ENCODE assay signal across 27 mouse cellular contexts in genomic region chr5:139801880-139802279, GRCm38 (mm10). TPM values are rescaled to one million over a fixed set of nuclear protein-coding genes. Genes with fewer than 3 reads are reported as not detected.
DNase-seq lines count a peak whose midpoint lies in the region; ATAC-seq and TF ChIP-seq lines count a peak whose summit lies in the region.
"Had no signal": no experiment of that assay in that cellular context is flagged by ENCODE, and none has a peak within 500 bp of the region (broad histone marks: within the 10 kb centered on the region; RNA-seq: fewer than 3 reads in every experiment).

No protein-coding gene starts in this region.

- 87% methylated on average over 10 of the region's 10 CpGs for WGBS in liver, embryonic 16.5 days (ENCODE audit: insufficient replicate concordance)
- 90% methylated on average over 10 of the region's 10 CpGs for WGBS in forebrain, embryonic 14.5 days

- peak; percentile 5 for DNase-seq in heart, postnatal 4 days
- DNase-seq in heart, adult 18-20 months: no peak
- no peak for DNase-seq in testis, postnatal 14 days (ENCODE audit: low spot score)
- peak; percentile 56 for DNase-seq in testis, postnatal 10 days (ENCODE audit: low spot score)
- no peak for DNase-seq in forebrain, embryonic 14.5 days (ENCODE audit: low spot score)
- DNase-seq in lung, postnatal 25 days (ENCODE audit: low spot score): no peak
- DNase-seq: adrenal gland, postnatal 14 days; cerebellum, adult 11-12 months; cerebellum, adult 9-10 months; cerebellum, postnatal 25 days; gastrocnemius, postnatal 36 days; heart, adult 2 months had no signal

- no peak overlapping the region for H3K4me2 ChIP-seq in liver, embryonic 16.5 days (ENCODE audit: low read depth, low read length)
- no peak overlapping the region for H3K4me2 ChIP-seq in forebrain, embryonic 14.5 days (ENCODE audit: low read length)
- H3K4me2 ChIP-seq: embryonic facial prominence, embryonic 15.5 days; forebrain, embryonic 15.5 days; heart, embryonic 12.5 days; hindbrain, embryonic 15.5 days had no signal

- peaks cover 14% of the 10 kb centered on the region for H3K4me1 ChIP-seq in testis, adult 2 months (ENCODE audit: control insufficient read depth, insufficient read depth, low read length)
- peaks cover 62% of the 10 kb centered on the region for H3K4me1 ChIP-seq in liver, embryonic 16.5 days (ENCODE audit: control insufficient read depth, low read depth, low read length)
- peaks cover 23% of the 10 kb centered on the region for H3K4me1 ChIP-seq in forebrain, embryonic 14.5 days (ENCODE audit: control insufficient read depth, insufficient read depth, low read length)

- H3K36me3 ChIP-seq in testis, adult 2 months (ENCODE audit: control insufficient read depth, insufficient read depth, low read length): no peaks in the 10 kb centered on the region
- H3K36me3 ChIP-seq in liver, embryonic 16.5 days (ENCODE audit: control insufficient read depth, insufficient read depth): peaks cover 46% of the 10 kb centered on the region
- peaks cover 29% of the 10 kb centered on the region for H3K36me3 ChIP-seq in forebrain, embryonic 14.5 days (ENCODE audit: control insufficient read depth, insufficient read depth, low read length)

- no peak for ATAC-seq in liver, embryonic 16.5 days (ENCODE audit: low read depth)
- ATAC-seq in forebrain, embryonic 14.5 days: no peak
- ATAC-seq: forebrain, embryonic 15.5 days had no signal

- H3K27ac ChIP-seq in testis, adult 2 months (ENCODE audit: control insufficient read depth, insufficient read depth, low read depth, low read length): no peak overlapping the region
- peak overlapping the region; percentile 99 for H3K27ac ChIP-seq in liver, embryonic 16.5 days (ENCODE audit: low read length)
- no peak overlapping the region for H3K27ac ChIP-seq in forebrain, embryonic 14.5 days (ENCODE audit: low read depth, low read length)
- H3K27ac ChIP-seq: embryonic facial prominence, embryonic 15.5 days; forebrain, embryonic 15.5 days; heart, adult 2 months; hindbrain, embryonic 15.5 days had no signal

- TF ChIP-seq CTCF in testis, adult 2 months (IDR thresholded peaks at IDR 0.05; ENCODE audit: control insufficient read depth, insufficient read depth, insufficient replicate concordance, low read depth, low read length): peak; percentile 18; the same call in 1 of the 2 replicates

- no peaks in the 10 kb centered on the region; the same call in 1 of the 2 replicates for H3K9me3 ChIP-seq in liver, embryonic 16.5 days (replicated peaks; ENCODE audit: control insufficient read depth, low read length)
- no peaks in the 10 kb centered on the region for H3K9me3 ChIP-seq in forebrain, embryonic 14.5 days (replicated peaks; ENCODE audit: control insufficient read depth, low read length)
- H3K9me3 ChIP-seq: embryonic facial prominence, embryonic 15.5 days; forebrain, embryonic 10.5 days; forebrain, embryonic 15.5 days; heart, embryonic 12.5 days; hindbrain, embryonic 15.5 days had no signal

- H3K27me3 ChIP-seq in testis, adult 2 months (ENCODE audit: control insufficient read depth, insufficient read depth, low read length): no peaks in the 10 kb centered on the region
- H3K27me3 ChIP-seq in liver, embryonic 16.5 days (ENCODE audit: control insufficient read depth, insufficient read depth, low read depth, low read length): no peaks in the 10 kb centered on the region
- H3K27me3 ChIP-seq in forebrain, embryonic 14.5 days (replicated peaks; ENCODE audit: control insufficient read depth, insufficient read depth, low read length): no peaks in the 10 kb centered on the region
- H3K27me3 ChIP-seq: embryonic facial prominence, embryonic 15.5 days; forebrain, embryonic 15.5 days; heart, embryonic 12.5 days; hindbrain, embryonic 15.5 days had no signal

- no peak overlapping the region for H3K9ac ChIP-seq in liver, embryonic 16.5 days (ENCODE audit: low read depth, low read length)
- H3K9ac ChIP-seq in forebrain, embryonic 14.5 days (ENCODE audit: low read length): no peak overlapping the region
- H3K9ac ChIP-seq: embryonic facial prominence, embryonic 15.5 days; forebrain, embryonic 15.5 days; heart, embryonic 12.5 days; hindbrain, embryonic 15.5 days had no signal

- peak; percentile 52; the same call in 1 of the 2 replicates for TF ChIP-seq POLR2A in testis, adult 2 months (IDR thresholded peaks at IDR 0.05; ENCODE audit: control insufficient read depth, low read depth, low read length)

- no peak overlapping the region for H3K4me3 ChIP-seq in testis, adult 2 months (ENCODE audit: control insufficient read depth, low read depth, low read length)
- no peak overlapping the region for H3K4me3 ChIP-seq in liver, embryonic 16.5 days (ENCODE audit: low read depth, low read length)
- no peak overlapping the region for H3K4me3 ChIP-seq in forebrain, embryonic 14.5 days (ENCODE audit: low read depth, low read length)
- H3K4me3 ChIP-seq: embryonic facial prominence, embryonic 15.5 days; forebrain, embryonic 10.5 days; forebrain, embryonic 15.5 days; heart, adult 2 months; heart, embryonic 12.5 days; hindbrain, embryonic 15.5 days had no signal

RNA-seq across cellular contexts. Expression of gene Mafk, which starts 10.6 kb away (rescaled TPM):
- 10 to 100 TPM; 28.1 to 29.1 TPM for total RNA-seq in heart, postnatal 4 days (2021)
- total RNA-seq in heart, adult 18-20 months (2021): 10 to 100 TPM; 37.3 to 39.7 TPM
- 10.8 and 14.5 TPM in 2 replicates for polyA plus RNA-seq in testis, adult 2 months (2012; rRNA removed)
- polyA plus RNA-seq in liver, embryonic 16.5 days (2015; fragmentation: Nextera tagmentation; extraction: Ambion mirVana): 43.3 and 44.6 TPM in 2 replicates
- 7.5 and 11.7 TPM in 2 replicates for polyA plus RNA-seq in forebrain, embryonic 14.5 days (2014; fragmentation: Nextera tagmentation; extraction: Ambion mirVana)

RNA-seq across cellular contexts. Expression of gene Tmem184a, which starts 17.8 kb away (rescaled TPM):
- under 1 TPM; 0.07 to 0.14 TPM for total RNA-seq in heart, postnatal 4 days (2021)
- total RNA-seq in heart, adult 18-20 months (2021): under 1 TPM; 0.21 to 0.60 TPM
- 138 and 204 TPM in 2 replicates for polyA plus RNA-seq in testis, adult 2 months (2012; rRNA removed)
- 0.95 and 1.7 TPM in 2 replicates for polyA plus RNA-seq in liver, embryonic 16.5 days (2015; fragmentation: Nextera tagmentation; extraction: Ambion mirVana)
- polyA plus RNA-seq in forebrain, embryonic 14.5 days (2014; fragmentation: Nextera tagmentation; extraction: Ambion mirVana): not detected in 2 replicates

RNA-seq across cellular contexts. Expression of gene Gm26938, which starts 24.3 kb away (rescaled TPM):
- total RNA-seq in heart, postnatal 4 days (2021): not detected
- not detected for total RNA-seq in heart, adult 18-20 months (2021)
- polyA plus RNA-seq in testis, adult 2 months (2012; rRNA removed): not detected in 2 replicates
- polyA plus RNA-seq in liver, embryonic 16.5 days (2015; fragmentation: Nextera tagmentation; extraction: Ambion mirVana): 0.14 TPM in 1 of 2 replicates, not detected in the other
- not detected in 2 replicates for polyA plus RNA-seq in forebrain, embryonic 14.5 days (2014; fragmentation: Nextera tagmentation; extraction: Ambion mirVana)
- total RNA-seq: adrenal gland, adult 18-20 months; adrenal gland, postnatal 14 days; ES-E14; gastrocnemius, adult 8-10 months; gastrocnemius, postnatal 36 days; heart, adult 2 months; heart, postnatal 25 days had no signal
- polyA plus RNA-seq: cortical plate, adult 2 months; embryonic facial prominence, embryonic 15.5 days; erythroblast, embryonic 14.5 days; forebrain, embryonic 15.5 days; heart, adult 2 months; heart, embryonic 12.5 days; heart, embryonic 16.5 days; hindbrain, embryonic 11.5 days; hindbrain, embryonic 15.5 days had no signal

RNA-seq across cellular contexts. Expression of gene Psmg3, which starts 24.8 kb away (rescaled TPM):
- total RNA-seq in heart, postnatal 4 days (2021): 10 to 100 TPM; 12.2 to 15.2 TPM
- 10 to 100 TPM in 1 of 2 experiments, 1 to 10 TPM in 1; 8.1 to 10.1 TPM for total RNA-seq in heart, adult 18-20 months (2021)
- 9.9 and 11.0 TPM in 2 replicates for polyA plus RNA-seq in testis, adult 2 months (2012; rRNA removed)
- 35.6 and 37.7 TPM in 2 replicates for polyA plus RNA-seq in liver, embryonic 16.5 days (2015; fragmentation: Nextera tagmentation; extraction: Ambion mirVana)
- 86.4 and 86.7 TPM in 2 replicates for polyA plus RNA-seq in forebrain, embryonic 14.5 days (2014; fragmentation: Nextera tagmentation; extraction: Ambion mirVana)

RNA-seq across cellular contexts. Expression of gene Ints1, which starts 26.4 kb away (rescaled TPM):
- 10 to 100 TPM; 50.6 to 54.8 TPM for total RNA-seq in heart, postnatal 4 days (2021)
- total RNA-seq in heart, adult 18-20 months (2021): 10 to 100 TPM; 37.7 to 39.5 TPM
- polyA plus RNA-seq in testis, adult 2 months (2012; rRNA removed): 33.9 and 36.4 TPM in 2 replicates
- 10.4 and 11.2 TPM in 2 replicates for polyA plus RNA-seq in liver, embryonic 16.5 days (2015; fragmentation: Nextera tagmentation; extraction: Ambion mirVana)
- polyA plus RNA-seq in forebrain, embryonic 14.5 days (2014; fragmentation: Nextera tagmentation; extraction: Ambion mirVana): 31.8 and 33.2 TPM in 2 replicates

Comparison
In these comparisons a context has a peak if more than half of its experiments do, and no peak if none do; other contexts are left out.
1. DNase-seq: peak in heart, postnatal 4 days (single experiment) and testis, postnatal 10 days (single experiment); none in heart, adult 18-20 months (0 of 2), testis, postnatal 14 days (single experiment), forebrain, embryonic 14.5 days (single experiment) and lung, postnatal 25 days (single experiment).
2. RNA of gene Tmem184a, which starts 17.8 kb away (polyA plus RNA-seq): 138 to 204 TPM in testis, adult 2 months; 0.95 to 1.7 TPM in liver, embryonic 16.5 days and not detected in forebrain, embryonic 14.5 days; every median in the first group is over 10 times any median in the second.